Mouse (Mus musculus) liver, adult (tissue): ENCODE measurements at regions not wholly inside any gene's neighbourhood (a gene's known extent, or its start where the extent isn't known, plus 50 kb on each side); places are given as distances from the start of the nearest gene placed in this dataset.

Source experiments
- GATA4 ChIP-seq: IDR thresholded peaks from 2 replicates; pipeline ENCODE4 v1.6.1; 2014; ENCODE audit warnings: mild to moderate bottlenecking, low read length; ENCODE audit not compliant: insufficient replicate concordance

GRCm38 (mm10) chr1:61310063-61310760, 328.4 kb upstream of the Pard3b start:
- no peak for TF ChIP-seq GATA4

- no peak for TF ChIP-seq GATA4
Observed at GRCm38 (mm10) chr1:61310761-61311090, 327.9 kb upstream of the Pard3b start.

GRCm38 (mm10) chr1:61313196-61313595, 325.4 kb upstream of the Pard3b start:
- TF ChIP-seq GATA4, result no peak

- TF ChIP-seq GATA4, result no peak
Observed at GRCm38 (mm10) chr1:61316261-61316660, 322.4 kb upstream of the Pard3b start.

GRCm38 (mm10) chr1:61316736-61317135, 321.9 kb upstream of the Pard3b start:
- no peak for TF ChIP-seq GATA4

- TF ChIP-seq GATA4, result no peak
Observed at GRCm38 (mm10) chr1:61318042-61318441, 320.6 kb upstream of the Pard3b start.

GRCm38 (mm10) chr1:61321513-61322145, 317.0 kb upstream of the Pard3b start:
- TF ChIP-seq GATA4, result no peak

GRCm38 (mm10) chr1:61331456-61331855, 307.2 kb upstream of the Pard3b start:
- TF ChIP-seq GATA4, result no peak

- TF ChIP-seq GATA4, result no peak
Observed at GRCm38 (mm10) chr1:61331906-61332305, 306.7 kb upstream of the Pard3b start.

GRCm38 (mm10) chr1:61336367-61336766, 302.3 kb upstream of the Pard3b start:
- TF ChIP-seq GATA4, result no peak

GRCm38 (mm10) chr1:61352921-61353320, 285.7 kb upstream of the Pard3b start:
- TF ChIP-seq GATA4, result peak; percentile 79; the same call in 1 of the 2 replicates

GRCm38 (mm10) chr1:61353481-61353880, 285.1 kb upstream of the Pard3b start:
- no peak for TF ChIP-seq GATA4

- no peak for TF ChIP-seq GATA4
Observed at GRCm38 (mm10) chr1:61355241-61355640, 283.4 kb upstream of the Pard3b start.

GRCm38 (mm10) chr1:61359011-61359930, 279.4 kb upstream of the Pard3b start:
- no peak for TF ChIP-seq GATA4

GRCm38 (mm10) chr1:61372581-61372980, 266.0 kb upstream of the Pard3b start:
- TF ChIP-seq GATA4, result no peak

- TF ChIP-seq GATA4, result peak; percentile 89
Observed at GRCm38 (mm10) chr1:61373661-61374491, 264.7 kb upstream of the Pard3b start.

- no peak for TF ChIP-seq GATA4
Observed at GRCm38 (mm10) chr1:61376417-61376816, 262.2 kb upstream of the Pard3b start.
